Mouse (Mus musculus) cerebellum, adult 2 months (tissue): ENCODE measurements around the gene Coro2b.

Experiments
- CTCF ChIP-seq: fragments of 200-500 bp; IDR thresholded peaks from 2 replicates; pipeline ENCODE4 v1.5.1; 2011; ENCODE audit warnings: low read depth, mild to moderate bottlenecking, control low read depth, low read length, moderate library complexity, borderline replicate concordance; ENCODE audit not compliant: insufficient read depth
- POLR2A ChIP-seq: fragments of 200-500 bp; IDR thresholded peaks from 2 replicates; pipeline ENCODE4 v1.6.1; 2011; ENCODE audit warnings: low read length, control low read depth, borderline replicate concordance; ENCODE audit not compliant: insufficient read depth

GRCm38 (mm10) chr9:62497135-62498092, 39.4 kb downstream of the Coro2b start:
- no peak for TF ChIP-seq CTCF
- no peak for TF ChIP-seq POLR2A
